Mouse (Mus musculus): ENCODE data around the gene St14.
"Not testable (repeated sequence)": the region's sequence is repeated elsewhere in the genome, so short reads cannot be mapped to it uniquely, and the experiment has no call there.

Gene St14

DNA sequence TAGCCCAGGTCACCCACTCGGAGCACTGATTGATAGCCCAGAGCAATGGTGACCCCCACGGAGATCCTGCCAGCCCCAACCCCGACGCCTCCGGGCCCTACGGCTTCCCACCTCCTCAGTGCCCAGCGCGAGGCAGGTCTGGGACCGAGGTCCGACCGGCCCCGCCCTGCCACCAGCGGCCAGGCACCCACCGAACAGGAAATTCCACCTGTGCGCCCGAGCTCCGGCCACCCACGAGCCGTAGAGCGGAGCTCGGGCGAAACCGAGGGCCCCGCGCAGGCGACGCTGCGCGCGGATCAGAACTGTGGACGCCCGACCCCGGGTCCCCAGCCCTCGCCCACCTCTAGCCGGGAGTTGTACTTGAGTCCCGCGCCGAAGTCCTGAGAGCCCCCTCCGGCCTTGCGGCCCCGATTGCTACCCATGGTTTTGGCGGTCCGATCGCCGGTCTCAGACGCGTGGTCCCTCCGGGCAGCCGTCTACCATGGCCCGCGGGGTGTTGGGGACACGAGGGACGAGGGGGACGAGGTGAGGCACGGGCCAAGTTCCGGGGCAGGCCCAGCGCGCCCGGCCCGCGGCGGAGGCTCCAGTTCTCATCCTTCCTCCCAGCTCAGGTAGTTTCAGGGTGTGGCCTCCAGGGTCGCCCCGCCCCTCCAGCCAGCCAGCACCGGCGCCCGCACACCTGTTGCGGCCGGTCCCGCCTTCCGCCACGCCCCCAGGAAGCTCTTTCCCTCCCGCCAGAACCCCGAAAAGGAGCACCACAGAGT lies at the start of gene St14:
Gene St14 (minus strand): TSS at position 649 of the 764 bp plus-strand sequence.
- no peak for DNase-seq (ENCODE audit: low read depth, low spot score)

DNA sequence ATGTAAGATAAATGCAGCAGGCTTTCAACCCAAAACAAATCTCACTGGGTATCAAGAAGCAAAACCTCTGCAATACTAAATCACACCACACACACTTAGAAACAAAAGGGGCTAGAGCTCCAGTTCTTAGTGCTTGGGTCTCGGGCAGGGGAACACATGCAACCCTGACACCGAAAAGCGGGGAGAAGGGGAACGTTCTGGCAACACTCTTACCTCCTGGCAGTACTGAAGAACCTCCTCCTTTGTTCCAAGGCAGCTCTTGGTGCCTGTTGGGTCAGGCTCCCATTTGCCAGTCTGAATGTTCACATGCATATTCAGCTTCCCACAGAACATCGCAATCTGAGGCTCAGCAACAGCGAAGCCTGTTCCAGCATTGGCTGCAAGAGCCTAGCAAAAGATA lies 46.0 kb upstream of the St14 start:
- no peak for DNase-seq (ENCODE audit: low read depth, low spot score)

DNA sequence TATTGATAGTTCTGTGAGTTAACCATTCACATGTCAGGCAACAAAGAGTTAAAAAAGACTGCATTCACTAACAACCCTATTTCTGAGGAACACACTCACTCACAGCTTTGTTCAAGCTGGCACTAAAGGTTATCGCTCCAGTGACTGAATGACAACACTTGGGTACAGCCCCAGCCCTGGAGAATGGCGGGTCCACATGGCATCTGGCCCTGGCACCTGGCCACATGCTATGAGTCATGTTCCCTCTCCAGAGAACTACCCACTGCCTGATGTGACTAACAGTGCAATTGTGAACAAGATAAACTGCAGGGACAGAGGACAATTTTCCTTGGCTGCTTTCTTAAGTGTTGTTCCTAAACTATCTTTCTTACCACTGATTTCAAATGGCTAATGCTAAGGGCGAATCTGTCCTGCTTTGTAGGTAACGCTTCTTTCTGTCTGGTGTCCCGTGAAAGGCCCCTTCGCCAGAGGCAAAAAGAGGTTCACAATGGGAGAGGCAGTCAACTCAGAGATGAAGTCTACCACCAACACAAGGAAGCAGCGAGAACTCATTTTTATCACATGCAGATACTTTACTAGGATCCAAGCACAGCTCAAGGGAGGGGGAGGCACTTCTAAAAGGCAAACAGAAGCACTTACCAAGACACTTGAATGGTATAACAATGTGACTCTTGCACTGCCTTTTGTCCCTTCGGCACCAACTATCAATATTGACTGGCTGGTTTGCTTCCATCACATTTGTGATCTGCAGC lies 44.9 kb upstream of the St14 start:
- DNase-seq (ENCODE audit: low read depth, low spot score) = peak; percentile 25

DNA sequence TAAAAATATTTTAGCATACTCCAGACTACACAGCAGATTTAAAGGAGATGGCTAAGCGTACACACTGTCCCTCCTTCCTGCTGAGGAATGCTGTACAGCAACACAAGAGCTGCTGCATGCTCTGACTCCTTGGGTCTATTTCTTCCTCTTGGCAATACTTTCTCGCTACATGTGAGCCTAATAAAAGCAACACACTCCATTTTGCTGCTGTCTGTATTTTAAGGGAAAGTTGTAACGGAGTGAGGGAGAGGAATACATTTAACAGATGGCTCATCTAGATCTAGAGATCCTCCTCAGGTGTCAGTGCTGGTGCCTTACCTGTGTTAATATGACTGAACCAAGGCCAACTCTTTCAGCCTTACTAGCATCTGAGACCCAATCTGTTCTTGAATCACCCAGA lies 44.3 kb upstream of the St14 start:
- DNase-seq (ENCODE audit: low read depth, low spot score) = no peak

DNA sequence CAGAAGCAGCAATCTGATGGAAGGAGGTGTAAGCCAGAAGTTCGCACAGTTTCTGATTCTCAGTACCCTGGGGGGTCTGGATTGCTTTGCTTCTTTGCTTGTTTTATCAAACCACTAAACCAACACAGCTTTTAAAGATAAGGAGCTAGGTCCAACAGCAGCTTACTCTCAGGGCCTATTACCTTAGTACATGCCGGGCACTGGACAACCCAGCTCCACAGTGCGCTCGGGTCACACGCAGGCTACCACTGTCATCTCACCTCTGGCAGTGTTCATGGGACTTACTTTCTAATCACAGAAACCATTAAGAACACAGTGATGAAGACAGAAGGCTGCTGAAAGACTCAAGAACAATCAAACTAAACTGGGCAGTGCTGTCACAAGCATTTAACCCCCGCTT lies 43.7 kb upstream of the St14 start:
- DNase-seq (ENCODE audit: low read depth, low spot score) = no peak

DNA sequence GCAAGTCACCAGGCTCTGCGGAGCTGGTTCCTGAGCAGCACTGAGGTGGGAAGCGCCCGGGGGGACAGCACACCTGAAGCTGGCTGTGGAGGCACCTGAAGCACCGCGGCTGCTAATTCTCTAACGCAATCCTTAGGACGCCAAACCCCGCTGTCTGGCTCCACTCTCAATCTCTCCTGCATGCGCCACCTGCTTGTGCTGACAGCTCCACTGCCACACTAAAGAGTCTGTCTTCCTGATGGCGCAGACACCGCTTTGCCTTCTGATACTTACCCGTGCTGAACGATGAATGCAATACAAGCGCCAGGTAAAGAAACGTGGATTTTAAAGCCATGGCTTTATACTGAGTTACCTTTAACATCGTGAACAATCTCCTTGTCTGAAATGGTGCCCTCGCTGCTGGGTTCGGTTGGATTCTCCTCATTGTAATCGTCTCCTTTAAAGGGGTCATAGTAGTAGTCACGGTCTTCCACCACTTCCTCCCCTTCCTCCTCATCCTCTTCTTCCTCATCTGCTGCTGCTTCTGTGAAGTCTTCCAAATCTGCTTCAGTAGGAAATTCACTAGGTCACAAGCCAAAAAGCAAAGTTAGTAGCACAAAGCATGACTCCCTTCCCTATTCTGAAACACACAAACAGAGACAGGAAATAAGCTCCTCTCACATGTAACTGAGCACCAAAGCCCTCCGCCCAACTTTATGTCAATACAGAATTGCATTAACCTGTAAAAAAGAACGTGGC lies 36.9 kb upstream of the St14 start:
- DNase-seq (ENCODE audit: low read depth, low spot score) = no peak

DNA sequence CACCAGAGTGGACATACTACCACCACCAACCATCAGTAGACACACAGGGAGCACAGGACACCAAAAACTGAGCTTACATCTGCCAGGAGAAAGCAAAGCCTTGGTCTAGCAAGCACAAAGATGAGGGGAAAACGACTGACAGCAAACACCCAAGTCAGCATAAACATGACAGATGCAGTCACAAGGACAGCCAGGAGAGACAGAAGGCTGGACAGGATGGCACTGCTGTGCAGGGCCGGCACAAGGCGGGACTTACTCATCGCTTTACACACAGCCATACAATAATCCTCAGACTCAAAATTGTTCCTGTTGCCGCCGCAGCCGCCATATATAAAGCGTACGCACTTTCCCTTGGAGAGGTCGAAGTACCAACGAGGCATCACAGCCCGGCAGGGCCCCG lies 35.7 kb upstream of the St14 start:
- no peak for DNase-seq (ENCODE audit: low read depth, low spot score)

DNA sequence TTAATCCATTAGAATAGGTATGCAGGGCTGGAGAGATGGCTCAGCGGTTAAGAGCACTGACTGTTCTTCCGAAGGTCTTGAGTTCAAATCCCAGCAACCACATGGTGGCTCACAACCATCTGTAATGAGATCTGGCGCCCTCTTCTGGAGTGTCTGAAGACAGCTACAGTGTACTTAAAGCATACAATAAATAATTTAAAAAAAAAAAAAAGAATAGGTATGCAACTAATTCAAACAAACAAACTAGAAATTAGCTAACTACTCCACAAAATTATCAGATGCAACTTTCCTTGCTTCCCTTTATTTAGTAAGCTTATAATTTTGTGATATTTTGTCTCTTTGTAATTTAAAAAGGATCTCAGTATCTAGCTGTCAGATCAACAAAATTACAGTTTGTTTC lies 33.9 kb upstream of the St14 start:
- DNase-seq (ENCODE audit: low read depth, low spot score) = not testable (repeated sequence)

- DNase-seq (ENCODE audit: low read depth, low spot score) = no peak
Observed at GRCm38 (mm10) chr9:31163327-31163726, 31.7 kb upstream of the St14 start.

DNA sequence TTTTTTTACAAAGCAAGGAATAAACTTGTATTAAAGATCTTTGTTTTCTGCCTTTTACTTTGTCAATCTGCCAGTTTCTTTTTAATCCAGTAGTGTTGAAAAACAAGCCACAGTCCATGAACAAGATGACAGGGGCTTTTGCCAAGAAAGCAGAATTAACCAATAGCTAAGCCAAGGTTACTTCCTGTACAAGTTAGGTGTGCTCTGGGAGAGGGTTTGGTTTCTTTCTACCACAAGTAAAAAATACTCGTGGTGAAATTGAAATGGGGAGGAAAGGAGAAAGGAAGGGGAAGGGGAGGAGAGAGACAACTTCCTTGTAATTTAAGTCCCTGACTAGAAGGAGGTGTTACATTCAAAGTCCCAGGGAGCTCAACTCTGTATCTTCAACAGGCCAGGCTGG lies 31.3 kb upstream of the St14 start:
- no peak for DNase-seq (ENCODE audit: low read depth, low spot score)

DNA sequence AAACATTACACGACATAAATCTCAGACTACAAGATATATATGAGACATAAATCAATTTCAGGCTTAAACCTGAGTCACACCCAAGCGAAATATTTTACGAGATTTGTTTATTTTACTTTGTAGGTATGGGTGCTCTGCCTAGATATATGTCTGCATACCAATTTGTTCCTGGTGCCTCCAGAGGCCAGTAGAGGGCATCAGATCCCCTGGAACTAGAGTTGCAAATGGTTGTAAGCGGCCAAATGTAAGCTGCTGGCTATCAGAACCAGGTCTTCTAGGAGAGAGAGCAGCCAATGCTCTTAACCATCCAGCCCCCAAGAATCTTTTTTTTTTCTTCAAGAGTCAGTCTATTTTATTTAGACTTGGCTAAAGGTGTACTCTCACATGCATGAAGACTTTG lies 28.3 kb upstream of the St14 start:
- DNase-seq (ENCODE audit: low read depth, low spot score) = no peak

- DNase-seq (ENCODE audit: low read depth, low spot score) = no peak
Observed at GRCm38 (mm10) chr9:31156594-31156993, 24.9 kb upstream of the St14 start.

DNA sequence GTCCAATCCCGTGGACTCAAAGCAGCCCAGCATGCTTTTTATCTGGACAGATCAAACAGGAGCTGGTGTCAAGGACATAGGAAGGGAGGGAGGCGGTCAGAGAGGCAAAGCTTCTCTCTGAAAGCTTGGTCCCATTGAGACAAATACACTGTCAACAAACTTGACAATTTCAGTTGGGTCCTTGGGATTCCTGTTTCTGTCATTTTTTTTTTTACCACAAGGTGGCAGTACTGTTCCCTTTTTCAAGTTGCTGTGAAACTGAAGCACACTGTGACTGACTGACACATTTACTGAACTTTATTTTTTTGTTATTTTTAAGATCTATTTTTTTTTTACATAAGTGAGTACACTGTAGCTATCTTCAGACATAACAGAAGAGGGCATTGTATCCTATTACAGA lies 19.4 kb upstream of the St14 start:
- DNase-seq (ENCODE audit: low read depth, low spot score) = peak; percentile 29

- DNase-seq (ENCODE audit: low read depth, low spot score) = no peak
Observed at GRCm38 (mm10) chr9:31148135-31148534, 16.5 kb upstream of the St14 start.

DNA sequence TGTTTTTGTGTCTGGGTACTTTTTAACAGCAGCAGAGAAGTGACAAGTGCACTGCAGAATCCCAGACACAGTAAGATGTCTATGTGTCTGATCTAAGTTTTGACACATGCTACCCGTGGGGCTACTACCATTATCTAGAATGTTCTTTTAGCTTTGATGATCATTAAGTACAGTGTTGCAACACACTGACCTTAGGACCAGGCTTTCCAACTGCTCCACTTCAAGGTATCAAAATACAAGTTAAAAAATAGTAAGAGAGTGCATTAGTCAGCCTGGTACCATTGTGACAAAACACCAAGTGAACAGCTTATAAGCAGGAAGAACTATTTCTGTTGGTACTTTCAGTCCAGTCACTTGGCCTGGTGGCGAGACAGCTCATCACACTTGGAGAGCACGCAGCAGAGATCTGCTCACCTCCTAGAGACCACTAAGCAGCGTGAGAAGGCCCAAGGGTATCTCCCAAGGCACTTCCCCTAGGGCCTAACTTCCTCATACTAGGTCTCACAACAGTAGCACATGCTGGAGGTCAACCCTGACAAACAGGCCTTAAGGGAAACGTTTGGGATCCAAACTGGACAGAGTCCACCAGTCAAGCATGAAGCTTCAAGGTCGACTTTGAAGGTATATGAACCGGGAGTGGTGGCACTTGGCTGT lies 13.7 kb upstream of the St14 start:
- DNase-seq (ENCODE audit: low read depth, low spot score) = no peak

GRCm38 (mm10) chr9:31142924-31143323 lies 11.3 kb upstream of the St14 start:
- DNase-seq (ENCODE audit: low read depth, low spot score) = no peak

DNA sequence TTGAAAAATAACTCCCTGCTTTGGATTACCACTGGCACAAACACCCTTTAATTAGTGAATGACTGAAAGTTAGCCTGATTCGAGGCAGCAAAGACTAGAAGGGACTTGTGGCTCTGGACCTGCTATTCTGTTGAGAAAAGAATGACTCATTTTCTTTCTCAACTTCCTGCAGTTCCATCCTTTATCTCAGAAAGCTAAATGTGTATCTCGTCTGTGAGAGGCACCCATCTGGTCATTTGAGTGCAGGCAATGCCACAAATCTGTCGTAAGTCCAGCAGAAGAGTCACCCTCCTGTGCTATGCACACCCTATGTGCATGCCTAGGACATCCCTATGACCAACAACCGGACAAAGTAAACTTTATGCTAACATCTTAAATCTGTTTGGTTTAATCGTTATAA lies 1.5 kb upstream of the St14 start:
- DNase-seq (ENCODE audit: low read depth, low spot score) = no peak

DNA sequence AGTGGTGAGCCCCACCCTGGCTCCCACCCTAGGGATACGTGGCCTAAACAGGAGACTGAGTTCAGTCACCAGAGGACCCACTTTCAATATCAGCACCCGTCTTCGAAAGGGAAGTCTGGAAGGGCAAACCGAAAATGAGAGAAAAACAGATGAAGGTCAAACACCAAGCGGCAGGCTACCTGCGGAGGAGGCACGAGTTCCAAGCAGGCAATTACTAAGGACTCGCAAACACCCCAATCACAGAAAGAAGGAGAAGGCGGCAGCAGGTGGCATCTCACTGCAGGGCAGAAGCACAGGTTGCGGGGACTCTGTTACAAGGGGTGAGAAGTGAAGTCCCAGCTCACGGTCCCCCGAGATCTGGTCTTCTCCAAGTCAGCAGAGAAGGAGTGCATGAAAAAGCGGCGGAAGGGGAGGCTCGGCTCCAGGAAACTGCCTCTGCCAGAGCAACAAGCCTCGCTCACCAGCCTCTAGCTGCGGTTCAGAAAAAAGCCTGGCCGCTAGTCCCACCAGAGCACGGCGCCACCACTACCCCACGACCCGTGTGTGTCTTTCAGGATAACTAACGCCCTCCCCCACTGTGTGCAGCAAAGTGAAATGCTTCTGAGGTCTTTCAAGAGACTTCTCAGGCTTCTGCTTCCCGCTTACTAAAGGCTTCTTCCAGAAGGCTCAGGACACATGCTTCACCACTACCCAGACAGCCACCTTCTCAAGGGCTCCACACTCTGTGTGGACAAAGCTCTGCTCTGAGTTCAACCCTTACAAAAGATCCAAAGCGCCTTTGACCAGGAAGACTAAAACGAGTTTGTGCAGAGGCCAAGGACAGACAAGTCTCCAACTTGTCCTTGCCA lies 1.1 kb downstream of the St14 start:
- DNase-seq (ENCODE audit: low read depth, low spot score) = no peak

DNA sequence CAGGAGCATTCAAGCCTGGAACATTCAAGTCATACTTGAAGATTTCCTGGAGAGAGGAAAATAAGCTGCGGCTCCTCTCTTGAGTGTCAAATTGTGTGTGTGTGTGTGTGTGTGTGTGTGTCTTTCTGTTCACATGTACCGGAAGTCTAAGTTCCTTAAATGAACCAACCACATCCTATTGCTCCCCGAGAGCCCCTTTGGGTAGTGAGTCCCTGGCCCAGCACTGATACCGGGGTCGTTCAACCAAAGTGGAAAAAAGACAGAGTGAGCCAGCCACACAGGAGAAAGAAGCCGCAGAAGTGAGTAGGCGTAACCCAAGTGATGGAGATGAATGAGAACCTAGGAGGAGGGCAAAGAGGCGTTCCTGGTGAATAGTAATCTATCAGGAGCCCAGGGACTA lies 1.7 kb downstream of the St14 start:
- no peak for DNase-seq (ENCODE audit: low read depth, low spot score)

DNA sequence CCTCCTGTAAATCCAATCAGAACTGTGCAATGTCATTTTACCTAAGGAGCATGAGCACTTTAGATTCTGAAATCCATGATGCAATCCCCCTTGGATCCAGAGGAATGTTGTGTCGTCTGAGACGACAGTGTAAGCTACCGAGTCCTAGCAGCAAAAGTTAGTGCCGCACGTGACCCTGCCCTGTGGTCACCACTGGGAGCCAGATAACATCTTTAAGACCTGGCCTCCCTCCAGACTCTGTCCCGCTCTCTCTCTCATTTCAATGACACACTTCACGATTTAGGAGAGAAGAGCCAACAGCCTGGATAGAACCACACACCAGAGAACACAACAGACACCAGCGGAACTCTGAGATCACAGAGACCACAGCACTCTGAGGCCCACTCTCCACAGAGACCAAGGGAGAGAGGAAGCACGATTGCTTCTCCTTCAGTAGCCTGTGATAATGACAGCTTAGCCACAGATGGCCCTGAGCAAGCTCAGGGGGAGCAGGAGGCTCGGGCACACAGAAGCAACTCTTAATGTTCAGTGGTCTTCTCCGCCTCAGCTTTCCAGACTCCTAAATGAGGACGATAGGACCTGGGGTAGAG lies 3.7 kb downstream of the St14 start:
- DNase-seq (ENCODE audit: low read depth, low spot score) = no peak

GRCm38 (mm10) chr9:31126079-31126478 lies 5.6 kb downstream of the St14 start:
- DNase-seq (ENCODE audit: low read depth, low spot score) = no peak

Data from retina, adult 2 months (tissue).